Mouse (Mus musculus): ENCODE data around the gene Klc2.
"Not testable (repeated sequence)": the region's sequence is repeated elsewhere in the genome, so short reads cannot be mapped to it uniquely, and the experiment has no call there.

Gene Klc2

GRCm38 (mm10) chr19:5106074-5106473 is 12.3 kb downstream of the Klc2 start:
- in situ Hi-C loops (cut with MboI, MseI): loop anchor here (10.0 kb wide), 1 partner anchor 991 kb away; no protein-coding TSS in a partner anchor

GRCm38 (mm10) chr19:5098363-5099143 is 19.8 kb downstream of the Klc2 start, which contains the start of gene Cnih2:
Gene Cnih2 (minus strand): TSS chr19:5098521.
- in situ Hi-C loops (cut with MboI, MseI): loop anchor here (10.0 kb wide), 2 partner anchors 54 to 284 kb away; partner anchors contain the start of genes Brms1, Gm21992 and Rbm14

- in situ Hi-C loops (cut with MboI, MseI): loop anchor here (10.0 kb wide), 2 partner anchors 53 to 283 kb away; partner anchors contain the start of genes Brms1, Gm21992 and Rbm14
Observed at GRCm38 (mm10) chr19:5097521-5098362, 20.6 kb downstream of the Klc2 start.

GRCm38 (mm10) chr19:5095887-5096474 is 22.4 kb downstream of the Klc2 start:
- in situ Hi-C loops (cut with MboI, MseI): loop anchor here (10.0 kb wide), 2 partner anchors 51 to 281 kb away; partner anchors contain the start of genes Brms1, Gm21992 and Rbm14

GRCm38 (mm10) chr19:5094746-5095417 is 23.5 kb downstream of the Klc2 start:
- in situ Hi-C loops (cut with MboI, MseI): loop anchor here (10.0 kb wide), 2 partner anchors 50 to 280 kb away; partner anchors contain the start of genes Brms1, Gm21992 and Rbm14

- in situ Hi-C loops (cut with MboI, MseI): loop anchor here (10.0 kb wide), 2 partner anchors 49 to 279 kb away; partner anchors contain the start of genes Brms1, Gm21992 and Rbm14
Observed at GRCm38 (mm10) chr19:5094243-5094632, 24.1 kb downstream of the Klc2 start.

GRCm38 (mm10) chr19:5093481-5094242 is 24.7 kb downstream of the Klc2 start:
- in situ Hi-C loops (cut with MboI, MseI): loop anchor here (10.0 kb wide), 2 partner anchors 49 to 279 kb away; partner anchors contain the start of genes Brms1, Gm21992 and Rbm14

- in situ Hi-C loops (cut with MboI, MseI): loop anchor here (10.0 kb wide), 2 partner anchors 47 to 277 kb away; partner anchors contain the start of genes Brms1, Gm21992 and Rbm14
Observed at GRCm38 (mm10) chr19:5092083-5092482, 26.3 kb downstream of the Klc2 start.

GRCm38 (mm10) chr19:5089324-5089723 is 29.0 kb downstream of the Klc2 start:
- in situ Hi-C loops (cut with MboI, MseI): no loop called here

- in situ Hi-C loops (cut with MboI, MseI): no loop called here
Observed at GRCm38 (mm10) chr19:5087884-5088728, 30.3 kb downstream of the Klc2 start, which contains the start of gene Yif1a. Gene Yif1a (plus strand): TSS chr19:5088538.

- in situ Hi-C loops (cut with MboI, MseI): not testable (repeated sequence)
Observed at GRCm38 (mm10) chr19:5086533-5086932, 31.8 kb downstream of the Klc2 start.

- in situ Hi-C loops (cut with MboI, MseI): no loop called here
Observed at GRCm38 (mm10) chr19:5085145-5085863, 33.1 kb downstream of the Klc2 start, which contains the start of gene Tmem151a. Gene Tmem151a (minus strand): TSS chr19:5085531.

- in situ Hi-C loops (cut with MboI, MseI): no loop called here
Observed at GRCm38 (mm10) chr19:5084834-5085144, 33.6 kb downstream of the Klc2 start.

- in situ Hi-C loops (cut with MboI, MseI): no loop called here
Observed at GRCm38 (mm10) chr19:5083961-5084833, 34.2 kb downstream of the Klc2 start.

- in situ Hi-C loops (cut with MboI, MseI): no loop called here
Observed at GRCm38 (mm10) chr19:5082596-5082995, 35.8 kb downstream of the Klc2 start.

- in situ Hi-C loops (cut with MboI, MseI): no loop called here
Observed at GRCm38 (mm10) chr19:5082005-5082404, 36.4 kb downstream of the Klc2 start.

- in situ Hi-C loops (cut with MboI, MseI): loop anchor here (5.0 kb wide), 1 partner anchor 52 kb away; no protein-coding TSS in a partner anchor
Observed at GRCm38 (mm10) chr19:5079279-5079678, 39.1 kb downstream of the Klc2 start.
